Mouse (Mus musculus) adrenal gland, adult (tissue): ENCODE data around the gene Tnk2.
"Not testable (repeated sequence)": the region's sequence is repeated elsewhere in the genome, so short reads cannot be mapped to it uniquely, and the experiment has no call there.

Source experiments
- DNase-seq, 2 experiments: peaks; one replicate each; pipeline ENCODE4 v3.0.0; 2022 to 2023; ENCODE audit warnings: low spot score in 1 of 2; ENCODE audit not compliant: inconsistent age in 2 of 2

Tnk2 gene

DNA sequence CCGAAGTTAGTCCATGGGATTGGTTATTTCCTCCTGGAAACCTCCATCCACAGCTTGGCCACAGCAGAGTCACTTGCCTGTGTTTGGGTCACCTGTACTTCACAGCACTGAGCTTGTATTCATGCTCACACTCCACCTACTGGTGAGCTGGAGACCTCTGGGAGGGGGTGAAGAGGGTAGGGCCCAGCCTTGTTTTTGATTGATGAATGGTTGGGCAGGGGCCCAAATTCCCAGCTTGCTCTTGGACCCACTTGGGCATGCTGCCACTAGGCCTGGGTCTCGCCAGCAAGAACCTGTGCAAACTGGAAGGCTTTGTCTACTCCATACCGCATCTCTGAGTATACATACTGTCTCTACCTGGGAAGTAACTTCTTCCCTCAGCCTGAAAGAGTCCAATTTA, 8.4 kb upstream of the Tnk2 start:
- no peak for DNase-seq

GRCm38 (mm10) chr16:32636331-32636730, 7.3 kb upstream of the Tnk2 start:
- no peak for DNase-seq

GRCm38 (mm10) chr16:32636871-32637521, 6.7 kb upstream of the Tnk2 start:
- no peak for DNase-seq

DNA sequence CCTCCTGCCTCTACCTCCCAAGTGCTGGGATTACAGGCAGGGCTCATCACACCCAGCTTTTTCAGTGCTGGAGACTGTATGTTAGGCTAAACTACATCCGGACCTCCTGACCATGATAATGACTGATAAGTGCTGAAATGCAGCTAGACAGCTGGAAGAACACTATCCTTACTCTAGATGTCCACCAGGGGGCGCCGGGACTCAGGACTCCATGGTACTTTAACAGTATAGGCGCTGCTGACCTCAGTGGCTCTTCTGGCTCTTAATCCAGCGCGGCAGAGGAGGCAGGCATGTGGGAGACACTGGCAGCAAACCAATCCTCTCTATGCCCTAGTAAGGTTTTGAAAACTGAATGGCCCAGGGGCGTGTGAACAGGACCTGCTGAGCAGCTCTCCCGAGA, 5.2 kb upstream of the Tnk2 start:
- peak; percentile 77 to 93 for DNase-seq

DNA sequence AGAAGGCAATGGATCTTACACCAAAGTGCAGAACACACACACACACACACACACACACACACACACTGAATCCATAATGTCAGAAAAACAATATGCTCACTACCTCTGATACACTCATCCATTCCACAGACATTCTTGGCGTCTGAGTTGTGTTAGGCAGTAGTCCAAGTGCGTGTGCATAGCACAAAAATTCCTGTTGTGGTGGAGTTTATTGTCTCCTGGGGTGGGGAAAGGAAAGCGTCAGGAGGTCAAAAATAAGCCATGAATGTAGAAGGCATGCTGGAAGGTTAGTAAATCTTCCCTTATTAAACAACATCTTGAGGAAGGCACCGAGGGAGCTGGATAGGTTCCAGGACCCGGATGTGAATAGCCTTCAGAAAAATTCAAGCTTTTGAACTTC, 3.6 kb upstream of the Tnk2 start:
- DNase-seq, result peak in 1 of 2 experiments; percentile 45

GRCm38 (mm10) chr16:32640683-32641082, 3.0 kb upstream of the Tnk2 start:
- DNase-seq, result not testable (repeated sequence)

- DNase-seq, result no peak
Observed at GRCm38 (mm10) chr16:32641440-32642219, 2.0 kb upstream of the Tnk2 start.

- DNase-seq, result no peak
Observed at GRCm38 (mm10) chr16:32642280-32642679, 1.4 kb upstream of the Tnk2 start.

DNA sequence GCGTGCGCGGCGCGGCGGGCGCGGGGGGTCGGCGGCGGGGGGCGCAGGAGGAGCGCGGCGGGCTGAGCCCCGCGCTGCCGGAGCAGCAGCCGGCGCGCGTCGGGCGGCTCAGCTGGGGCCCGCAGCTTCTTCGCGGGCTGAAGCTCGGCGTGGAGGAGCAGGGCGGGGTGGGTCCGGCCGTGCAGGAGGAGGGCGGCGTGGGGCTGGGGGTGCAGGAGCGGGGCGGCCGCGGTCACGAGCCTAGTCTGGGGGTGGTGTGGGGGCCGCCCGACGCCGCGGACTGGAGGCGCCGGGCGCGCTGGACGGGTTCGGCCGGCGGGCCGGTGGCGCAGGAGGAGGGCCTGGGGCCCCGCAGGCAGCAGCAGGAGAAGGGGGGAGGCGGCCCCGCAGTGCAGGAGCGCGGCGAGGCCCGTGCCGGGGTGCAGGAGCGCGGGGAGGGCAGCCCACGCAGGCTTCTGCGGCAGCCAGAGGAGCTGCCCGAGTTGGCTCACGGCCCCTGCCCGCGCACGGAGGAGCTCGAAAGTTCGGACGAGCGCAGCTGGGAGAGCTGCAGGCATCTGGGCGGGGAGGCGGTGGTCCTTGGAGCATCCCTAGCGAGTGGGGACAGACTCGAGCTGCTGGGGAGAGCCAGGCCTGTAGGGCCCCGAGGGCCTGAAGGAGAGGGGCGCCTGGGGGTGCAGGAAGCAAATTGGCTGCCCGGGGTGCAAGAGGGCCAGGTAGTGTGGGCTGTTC, 561 bp downstream of the Tnk2 start:
- DNase-seq, result peak; percentile 63 to 82

- DNase-seq, result no peak
Observed at GRCm38 (mm10) chr16:32644801-32645170, 1.1 kb downstream of the Tnk2 start.

- peak; percentile 49 to 81 for DNase-seq
Observed at GRCm38 (mm10) chr16:32645361-32645914, 1.8 kb downstream of the Tnk2 start.

- no peak for DNase-seq
Observed at GRCm38 (mm10) chr16:32646014-32646413, 2.3 kb downstream of the Tnk2 start.

- DNase-seq, result no peak
Observed at GRCm38 (mm10) chr16:32647712-32648111, 4.0 kb downstream of the Tnk2 start.

- no peak for DNase-seq
Observed at GRCm38 (mm10) chr16:32650461-32650860, 6.8 kb downstream of the Tnk2 start.

- DNase-seq, result peak in 1 of 2 experiments; percentile 46
Observed at GRCm38 (mm10) chr16:32650974-32651618, 7.4 kb downstream of the Tnk2 start.

DNA sequence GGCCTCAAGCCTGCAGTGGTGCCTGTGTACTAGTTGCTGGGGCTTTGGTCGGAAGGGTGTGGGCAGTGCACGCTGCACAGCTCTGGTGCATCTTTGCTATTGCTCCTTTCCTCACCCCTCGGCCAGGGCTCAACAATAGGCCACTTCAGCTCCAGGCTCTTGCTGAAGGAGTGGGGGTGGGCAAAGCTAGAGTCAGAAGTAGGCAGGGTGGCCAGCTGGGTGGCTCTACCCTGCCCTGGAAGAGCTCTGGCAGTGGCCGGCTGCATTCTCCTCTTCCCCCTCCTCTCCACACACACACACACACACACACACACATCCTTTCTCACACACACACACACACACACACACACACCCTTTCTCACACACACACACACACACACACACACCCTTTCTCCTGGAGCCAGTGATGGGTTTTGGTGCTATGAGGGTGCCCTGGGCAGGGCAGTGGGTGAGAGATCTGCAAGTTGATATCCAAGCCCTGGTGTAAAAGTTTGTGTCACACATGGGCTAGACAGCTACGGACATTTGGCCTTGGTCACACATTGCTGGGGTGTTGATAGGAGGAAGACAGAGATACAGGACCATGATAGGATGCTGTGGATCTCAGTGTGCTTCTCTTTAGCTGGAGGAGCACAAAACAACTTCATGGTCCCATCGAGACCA, 10.5 kb downstream of the Tnk2 start:
- DNase-seq, result no peak

- no peak for DNase-seq
Observed at GRCm38 (mm10) chr16:32655534-32655933, 11.9 kb downstream of the Tnk2 start.

DNA sequence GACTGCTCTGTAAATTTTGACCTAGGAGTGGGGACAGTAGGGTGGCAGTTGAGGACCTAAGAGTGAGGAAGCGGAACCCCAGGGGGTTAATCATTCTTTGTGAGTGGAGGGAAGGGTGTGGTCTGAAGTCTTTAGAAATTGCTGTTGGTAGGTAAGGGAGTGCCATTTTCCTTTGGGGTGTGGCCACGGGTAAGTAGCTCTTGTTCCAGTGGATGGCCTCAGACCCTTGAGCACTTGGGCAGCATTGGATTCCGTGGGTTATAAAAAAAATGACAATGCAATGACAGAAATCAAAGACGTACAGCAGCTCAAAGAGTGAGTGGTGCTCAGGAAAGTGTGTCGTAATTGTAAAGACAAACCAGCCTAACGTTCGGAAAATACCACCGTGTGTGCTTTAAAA, 12.6 kb downstream of the Tnk2 start:
- DNase-seq, result peak in 1 of 2 experiments; percentile 22

- peak; percentile 67 to 79 for DNase-seq
Observed at GRCm38 (mm10) chr16:32656794-32657193, 13.1 kb downstream of the Tnk2 start.

DNA sequence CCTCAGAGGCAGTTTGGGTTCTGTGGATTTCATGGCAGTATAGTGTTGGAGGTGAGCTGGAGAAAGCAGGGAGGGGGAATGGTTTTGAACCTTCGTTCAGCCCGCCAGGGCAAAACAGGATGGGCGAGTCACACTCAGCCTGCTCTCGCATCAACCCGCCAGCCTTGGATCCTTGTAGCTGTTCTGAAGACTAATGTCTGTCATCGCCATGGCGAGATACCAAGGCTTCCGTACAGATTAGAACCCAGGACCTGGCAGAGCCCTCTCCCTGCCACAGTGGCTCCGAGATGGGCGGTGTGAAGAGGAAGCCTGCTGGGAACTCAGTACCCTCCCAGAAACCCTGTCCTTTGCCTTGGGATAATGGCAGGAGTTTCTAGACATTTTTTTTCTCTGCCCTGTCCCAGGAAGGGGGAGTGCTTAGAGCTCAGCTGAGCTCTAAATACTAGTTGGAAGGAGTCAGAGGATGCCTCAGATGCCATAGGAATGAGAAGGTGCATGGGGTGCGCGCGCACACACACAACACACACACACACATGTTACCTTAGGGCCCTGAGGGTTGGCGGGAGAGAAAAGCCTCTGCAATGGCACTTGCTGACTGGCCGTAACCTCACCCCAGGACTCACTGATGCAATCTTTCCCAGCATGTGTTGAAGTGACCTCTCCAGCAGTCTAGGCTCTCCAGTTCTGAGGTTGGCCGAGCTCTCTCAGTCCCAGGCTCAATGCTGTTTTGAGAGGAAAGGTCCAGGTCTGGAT, 14.0 kb downstream of the Tnk2 start:
- DNase-seq, result peak in 1 of 2 experiments; percentile 58
